Mouse (Mus musculus): ENCODE measurements around the gene Celf2.

The Celf2 gene

DNA sequence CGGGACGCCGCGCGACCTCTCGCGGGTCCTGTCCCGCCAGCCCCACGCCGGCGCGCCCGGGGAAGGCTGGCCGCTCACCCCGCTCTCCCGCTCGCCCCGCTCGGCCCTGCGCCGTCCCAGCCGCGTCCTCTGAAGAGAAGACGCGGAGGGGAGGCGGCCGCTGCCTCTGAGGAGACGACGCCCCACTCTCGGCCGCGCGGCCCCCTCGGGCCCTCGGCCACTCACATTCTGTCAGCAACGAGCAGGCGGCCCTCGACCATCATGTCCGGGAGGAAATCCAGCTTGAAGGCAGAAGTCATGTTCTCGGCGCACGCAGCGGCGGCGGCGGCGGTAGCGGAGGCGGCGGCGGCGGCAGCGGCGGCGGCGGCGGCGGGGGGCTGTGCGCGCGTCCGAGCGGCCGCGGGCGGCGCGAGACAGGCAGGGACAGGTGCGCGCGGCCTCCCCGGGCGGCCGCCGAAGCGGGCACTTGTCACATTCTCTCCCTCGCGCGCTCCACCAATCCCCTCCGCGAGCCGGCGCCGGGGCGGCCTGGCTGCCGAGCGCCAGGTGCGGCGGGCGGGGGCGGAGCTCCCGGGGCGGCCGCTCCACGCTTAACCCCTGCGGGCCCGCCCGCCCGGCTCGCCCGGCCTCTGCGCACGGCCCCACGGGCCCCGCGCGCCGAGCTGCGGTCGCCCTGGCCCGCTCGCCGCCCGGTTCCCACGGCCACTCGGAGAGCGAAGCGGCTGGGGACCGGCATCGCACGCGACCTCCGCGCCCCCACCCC is 637.1 kb downstream of the Celf2 start:
- DNase-seq (ENCODE audit: low read depth, low spot score) = no peak

DNA sequence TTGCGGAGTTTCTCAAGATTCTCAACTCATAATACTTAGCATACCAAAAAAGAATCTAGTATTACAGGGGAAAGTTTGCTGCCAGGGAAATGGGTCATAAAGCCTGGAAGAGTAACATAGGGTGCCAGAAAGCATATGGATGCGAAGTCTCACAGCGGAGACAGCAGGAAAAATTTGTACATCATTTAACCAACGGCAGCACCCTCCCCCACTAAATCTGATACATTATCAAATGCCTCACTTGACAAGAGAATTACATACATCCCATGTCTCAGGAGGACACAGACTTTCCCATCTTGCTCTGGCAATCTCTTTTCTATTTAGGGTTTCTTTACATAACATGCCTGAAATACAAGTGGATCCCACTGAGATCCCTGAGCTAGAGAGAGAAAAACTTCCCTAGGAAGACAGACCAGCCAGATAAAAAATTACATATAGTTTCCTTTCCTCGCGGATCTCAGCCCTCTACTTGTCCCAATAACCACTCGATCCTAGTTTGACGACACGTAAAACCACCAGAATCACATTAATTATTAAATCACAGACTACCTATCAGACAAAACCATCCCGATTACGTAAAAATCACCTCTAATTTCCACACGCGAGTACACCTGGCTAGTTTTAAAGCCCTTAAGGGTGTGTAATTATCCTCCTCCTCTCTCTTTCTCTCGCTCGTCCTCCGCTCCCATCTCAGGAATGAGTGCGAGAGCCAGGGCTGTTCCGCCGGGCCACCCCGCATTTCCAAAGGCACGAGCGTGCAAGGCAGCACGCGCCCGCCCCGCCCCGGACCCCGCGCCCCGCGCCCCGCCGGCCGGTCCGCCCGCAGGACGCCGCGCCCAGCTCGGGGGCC is 637.9 kb downstream of the Celf2 start:
- no peak for DNase-seq (ENCODE audit: low read depth, low spot score)

DNA sequence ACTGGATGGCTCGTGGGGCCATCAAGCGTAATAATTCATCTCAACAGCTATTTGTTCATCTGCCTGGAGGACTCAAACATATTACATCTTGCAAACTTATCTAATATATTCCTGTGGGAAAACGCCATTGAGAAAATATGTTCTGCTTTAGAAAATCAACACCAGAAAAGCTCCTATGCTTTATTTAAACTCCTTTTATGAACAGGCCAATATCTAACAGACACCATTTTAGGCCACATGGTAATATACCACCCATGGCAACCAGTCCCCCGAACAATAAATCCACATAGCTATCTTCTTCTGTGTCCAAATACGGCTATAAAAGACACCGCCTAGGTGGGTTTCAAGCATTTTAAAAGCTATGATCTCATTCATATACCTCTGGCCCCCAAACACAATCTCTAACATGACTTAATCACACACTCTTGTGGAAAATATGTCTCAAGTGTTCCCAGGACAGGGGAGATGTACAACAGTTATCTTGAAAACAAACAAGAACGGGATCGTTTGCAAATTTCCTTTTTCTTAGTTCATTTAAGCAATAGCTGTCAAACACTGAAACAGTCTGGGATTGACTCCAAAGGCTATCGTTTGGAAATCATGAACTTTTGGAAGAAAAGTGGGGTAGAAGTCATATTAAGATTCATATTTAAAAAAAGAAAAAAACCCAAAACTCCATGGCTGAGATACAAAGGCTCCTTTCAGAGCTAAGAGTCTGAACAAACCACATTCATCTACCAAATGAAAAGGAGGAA is 639.2 kb downstream of the Celf2 start:
- no peak for DNase-seq (ENCODE audit: low read depth, low spot score)

DNA sequence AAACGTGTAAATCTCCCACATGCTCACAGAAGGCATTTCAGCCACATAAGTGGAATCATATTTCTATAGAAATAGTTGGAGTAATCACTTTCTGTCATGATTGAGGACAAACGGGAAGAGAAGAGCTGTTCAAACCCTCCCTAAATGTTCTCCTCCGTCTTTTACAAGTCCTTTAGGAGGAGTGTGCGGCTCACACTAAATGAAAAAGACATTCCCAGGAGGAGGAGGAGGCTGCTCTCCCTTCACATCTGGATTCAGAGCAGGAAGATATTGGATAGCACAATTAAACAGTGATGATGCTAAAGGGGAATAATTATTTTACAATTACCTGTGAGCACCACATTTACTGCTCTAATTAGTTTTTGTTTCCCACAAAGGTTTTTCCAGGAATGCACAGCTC is 642.1 kb downstream of the Celf2 start:
- DNase-seq (ENCODE audit: low read depth, low spot score) = no peak

DNA sequence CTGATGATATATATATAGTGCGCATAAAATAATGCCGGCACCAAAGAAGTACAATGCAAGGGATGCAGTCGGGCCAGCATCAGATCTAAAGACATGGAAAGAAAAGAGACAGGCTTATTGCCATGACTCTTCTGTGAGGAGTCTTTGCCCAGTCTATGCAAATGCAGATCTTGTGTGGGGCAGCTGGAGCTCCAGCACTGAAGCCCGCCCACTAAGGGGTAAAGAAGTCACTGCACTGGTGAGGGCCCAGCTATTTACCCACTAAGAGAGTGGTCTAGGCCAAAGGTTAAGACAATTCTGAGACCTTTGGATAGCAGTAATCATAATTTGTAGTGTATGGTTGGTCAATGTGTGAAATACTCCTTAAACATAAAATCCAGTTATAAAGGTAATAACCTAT is 643.6 kb downstream of the Celf2 start:
- no peak for DNase-seq (ENCODE audit: low read depth, low spot score)

DNA sequence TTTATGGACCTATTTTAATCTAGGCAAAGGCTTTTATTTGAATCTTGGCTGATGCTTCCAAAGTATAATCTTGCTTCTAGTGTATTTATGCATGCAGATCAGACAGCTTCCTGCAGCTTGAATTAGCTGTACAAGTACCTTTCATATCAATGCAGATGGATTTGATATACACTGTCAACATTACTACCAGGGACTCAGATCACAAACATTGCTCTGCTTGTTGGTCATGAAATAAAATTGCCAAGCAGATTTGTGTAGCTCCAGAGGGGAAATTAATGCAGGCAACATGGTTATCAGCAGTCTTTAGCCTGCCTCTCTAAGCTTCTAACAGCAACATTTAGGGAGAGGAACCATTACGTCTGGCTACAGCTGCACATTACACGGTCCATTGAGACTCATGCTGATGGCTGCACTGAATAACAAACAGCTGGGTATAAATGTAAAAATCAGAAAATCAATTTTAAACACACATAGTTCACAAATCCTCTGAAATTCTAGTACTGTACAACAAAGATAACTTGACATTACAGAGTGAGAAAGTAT is 659.2 kb downstream of the Celf2 start:
- DNase-seq (ENCODE audit: low read depth, low spot score) = no peak

DNA sequence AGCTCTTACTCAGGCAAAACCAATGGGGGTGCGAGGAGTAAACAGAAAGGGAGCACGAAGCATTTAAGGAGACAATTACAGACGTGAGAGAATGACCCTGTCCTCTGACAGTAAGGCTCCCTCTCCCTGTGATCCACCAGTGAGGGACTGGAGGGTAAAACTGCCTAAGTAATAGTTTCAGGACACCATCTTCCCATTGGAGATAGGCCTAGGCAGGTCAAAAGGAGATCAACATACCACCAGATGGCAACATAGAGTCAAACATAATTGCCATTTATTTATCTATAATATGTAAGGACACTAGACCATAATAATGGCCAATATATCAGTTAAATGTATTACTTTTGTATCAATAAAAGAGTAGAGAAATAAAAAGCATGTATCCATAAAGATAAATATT is 660.0 kb downstream of the Celf2 start:
- DNase-seq (ENCODE audit: low read depth, low spot score) = no peak

DNA sequence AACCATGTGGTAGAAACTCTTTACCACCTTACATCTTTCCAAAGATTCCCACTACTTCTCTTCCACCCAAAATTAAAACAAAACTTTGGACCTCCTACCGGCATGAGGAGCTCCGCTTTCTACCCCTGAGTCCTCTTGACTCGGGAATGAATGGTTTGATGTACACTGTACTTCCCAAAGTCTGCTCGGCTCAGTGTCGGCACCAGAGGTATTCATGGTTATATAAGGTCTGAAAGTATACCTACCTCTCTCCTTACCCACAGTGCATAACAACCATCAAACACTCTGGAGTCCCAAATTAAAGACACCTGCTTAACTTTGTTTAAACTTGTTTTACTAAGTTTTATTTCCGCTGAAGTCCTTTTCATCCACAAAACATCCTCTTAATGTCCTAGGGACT is 679.3 kb downstream of the Celf2 start:
- DNase-seq (ENCODE audit: low read depth, low spot score) = no peak

DNA sequence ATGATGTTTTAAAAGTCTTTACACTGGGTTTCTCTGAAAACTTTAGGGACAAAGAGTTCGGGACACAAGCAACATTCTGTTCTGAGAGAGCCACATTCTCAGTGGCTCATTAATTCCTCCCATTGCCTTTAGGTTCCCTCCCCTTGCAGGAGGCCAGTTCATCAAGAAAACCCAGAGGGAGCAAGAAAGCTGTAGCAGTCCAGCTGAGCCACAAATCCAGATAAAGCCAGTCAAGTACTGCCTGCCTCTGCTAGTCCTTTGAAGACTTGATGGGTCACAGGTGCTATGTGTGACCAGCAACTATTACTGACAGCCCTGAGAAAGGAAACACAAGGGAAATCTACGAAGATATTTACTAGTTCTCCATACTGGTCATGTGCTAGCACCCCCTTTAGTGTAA is 681.8 kb downstream of the Celf2 start:
- no peak for DNase-seq (ENCODE audit: low read depth, low spot score)

DNA sequence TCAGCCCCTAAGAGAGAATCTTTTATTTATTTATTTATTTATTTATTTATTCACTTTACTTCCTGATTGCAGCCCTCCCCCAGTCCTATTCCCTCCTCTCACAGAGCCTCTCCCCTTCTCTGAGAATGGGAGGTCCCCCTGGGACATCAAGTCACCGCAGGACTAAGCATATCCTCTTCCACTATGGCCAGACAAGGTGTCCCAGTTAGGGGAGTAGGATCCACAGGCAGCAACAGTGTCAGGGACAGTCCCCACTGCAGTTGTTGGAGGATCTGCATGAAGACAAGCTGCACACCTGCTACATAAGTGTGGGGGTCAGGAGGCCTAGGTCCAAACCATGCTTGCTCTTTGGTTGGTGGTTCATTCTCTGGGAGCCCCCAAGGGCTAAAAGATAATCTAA is 686.3 kb downstream of the Celf2 start:
- no peak for DNase-seq (ENCODE audit: low read depth, low spot score)

DNA sequence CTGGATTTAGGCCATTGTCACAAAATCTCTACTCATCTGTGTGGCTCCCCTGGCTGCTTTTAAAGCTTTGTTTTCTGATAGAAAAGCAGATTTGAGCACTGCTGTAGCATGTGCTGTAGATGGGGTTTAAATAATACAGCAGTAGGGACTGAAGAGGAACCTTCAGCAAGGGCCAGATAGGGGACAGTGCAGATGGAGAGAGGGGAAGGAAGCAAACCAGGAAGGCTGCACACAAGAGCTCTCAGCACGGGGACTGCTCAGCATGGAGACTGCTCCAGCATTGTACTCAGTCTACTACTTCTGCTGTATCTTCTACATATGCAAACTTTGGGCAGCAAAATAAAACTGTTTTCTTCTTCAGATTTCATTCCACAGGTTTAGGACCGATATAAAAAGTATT is 687.8 kb downstream of the Celf2 start:
- no peak for DNase-seq (ENCODE audit: low read depth, low spot score)

DNA sequence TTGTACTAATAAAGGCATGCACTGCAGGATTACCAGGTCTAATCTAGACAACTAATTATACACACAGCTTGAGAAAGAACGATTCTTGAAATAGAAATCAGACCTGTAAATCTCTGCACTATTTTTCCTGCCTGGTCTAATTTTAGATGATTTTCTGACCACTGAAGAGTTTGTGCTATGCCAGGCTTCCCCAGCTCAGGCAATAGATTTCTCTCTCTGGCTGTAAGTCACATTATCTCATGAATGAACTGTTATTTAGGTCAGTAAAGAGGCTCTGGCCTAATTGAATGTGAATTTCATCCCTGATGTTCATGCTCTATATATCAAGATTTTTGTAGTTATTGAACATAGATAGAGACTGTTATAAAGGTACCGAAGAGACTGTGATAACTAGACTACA is 694.1 kb downstream of the Celf2 start:
- DNase-seq (ENCODE audit: low read depth, low spot score) = no peak

DNA sequence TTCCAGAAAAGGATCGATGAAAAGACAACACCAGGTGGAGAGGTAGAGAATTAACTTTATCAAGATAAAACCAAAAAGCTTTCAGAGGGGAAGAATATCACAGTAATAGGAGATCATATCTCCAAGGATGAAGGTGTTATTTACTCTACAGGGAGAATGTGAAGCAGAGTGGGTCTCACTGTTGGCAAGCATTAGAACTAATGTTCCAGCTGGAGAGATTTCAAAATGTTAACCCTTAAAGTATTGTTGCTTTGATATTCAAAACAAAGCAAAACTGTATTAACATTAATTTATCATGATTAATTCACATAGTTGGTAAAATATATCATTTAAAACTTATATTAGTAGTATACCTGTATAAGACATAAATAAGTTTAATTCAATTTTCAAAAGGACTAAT is 700.6 kb downstream of the Celf2 start:
- no peak for DNase-seq (ENCODE audit: low read depth, low spot score)

DNA sequence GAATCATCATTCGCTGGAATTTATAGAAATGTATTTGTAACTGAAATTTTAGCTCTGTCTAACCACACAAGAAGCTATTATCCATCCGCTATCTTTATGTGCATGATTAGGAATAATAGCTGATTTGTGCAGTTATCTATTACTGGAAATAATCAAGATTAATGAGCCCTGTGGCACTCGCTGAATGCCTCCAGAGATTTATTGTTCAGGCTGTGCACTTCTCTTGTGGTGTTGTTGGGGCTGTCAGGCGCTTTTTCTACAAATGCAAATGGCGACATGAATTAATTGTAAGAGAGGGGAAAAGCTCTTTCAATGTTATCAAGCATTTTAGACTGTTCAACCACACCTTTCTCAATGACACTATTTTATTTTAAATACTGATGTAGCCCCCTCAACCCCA is 712.6 kb downstream of the Celf2 start:
- DNase-seq (ENCODE audit: low read depth, low spot score) = no peak

DNA sequence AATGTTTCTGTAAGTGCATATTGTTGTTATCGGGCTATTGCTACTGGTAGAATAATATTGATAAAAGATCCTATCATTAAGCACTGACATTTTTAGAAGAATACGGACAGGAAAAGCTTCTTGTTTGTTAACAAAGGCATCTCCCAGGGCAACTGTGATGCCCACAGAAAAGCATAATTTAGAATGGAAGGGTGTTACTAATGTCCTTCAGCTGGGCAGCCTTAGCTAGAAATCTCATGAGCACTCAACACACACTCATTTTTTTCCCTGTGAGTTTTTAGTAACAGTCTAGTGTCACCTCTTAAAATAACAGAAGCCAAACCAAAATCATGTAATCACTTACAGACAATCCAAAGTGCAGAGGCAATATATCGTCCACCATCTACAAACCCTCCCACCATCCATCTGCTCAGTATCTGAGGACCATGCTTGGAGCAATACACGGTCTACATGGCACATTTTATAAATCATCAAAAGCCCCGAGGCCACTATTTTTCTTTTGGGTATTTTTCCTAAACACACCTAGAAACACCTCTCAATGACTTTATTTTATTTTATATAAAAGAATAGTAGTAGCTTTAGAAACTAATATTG is 713.3 kb downstream of the Celf2 start:
- DNase-seq (ENCODE audit: low read depth, low spot score) = no peak

DNA sequence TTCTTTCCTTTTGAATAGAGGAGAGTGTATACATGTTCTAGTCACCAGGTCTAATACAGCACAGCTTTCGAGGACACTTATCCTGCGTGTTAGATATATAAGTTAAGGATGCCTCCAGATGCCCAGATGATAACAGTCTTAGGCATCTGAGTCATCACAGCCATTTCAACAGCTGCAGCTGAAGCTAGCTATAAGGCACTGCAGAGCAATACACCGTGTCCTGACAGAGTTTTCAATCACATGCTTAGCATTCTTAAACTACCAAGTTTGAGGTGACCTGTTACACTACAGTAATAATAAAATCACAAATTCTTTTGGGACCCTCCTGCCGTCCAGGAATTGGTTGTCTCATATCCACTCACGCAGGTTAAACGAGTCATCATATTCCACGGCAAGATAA is 714.5 kb downstream of the Celf2 start:
- no peak for DNase-seq (ENCODE audit: low read depth, low spot score)

DNA sequence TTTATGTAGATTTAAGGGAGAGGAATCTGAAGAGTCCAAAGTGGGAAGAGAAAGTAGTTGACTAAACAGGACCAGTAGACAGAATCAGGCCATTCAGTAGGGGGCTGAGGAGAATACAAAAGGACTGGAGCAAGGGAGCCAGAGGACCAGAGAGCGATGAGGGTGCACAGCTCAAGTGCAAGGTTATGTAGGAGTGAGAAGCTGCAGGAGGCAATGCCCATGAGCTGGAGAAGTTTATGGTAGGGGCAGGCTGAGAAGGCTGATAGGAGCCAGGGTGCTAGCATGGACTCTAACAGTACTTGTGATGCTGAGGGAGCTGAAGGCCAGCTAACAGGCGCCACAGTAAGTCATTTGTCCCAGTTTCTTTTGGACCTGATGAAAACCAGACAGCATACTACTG is 718.5 kb downstream of the Celf2 start:
- DNase-seq (ENCODE audit: low read depth, low spot score) = no peak

DNA sequence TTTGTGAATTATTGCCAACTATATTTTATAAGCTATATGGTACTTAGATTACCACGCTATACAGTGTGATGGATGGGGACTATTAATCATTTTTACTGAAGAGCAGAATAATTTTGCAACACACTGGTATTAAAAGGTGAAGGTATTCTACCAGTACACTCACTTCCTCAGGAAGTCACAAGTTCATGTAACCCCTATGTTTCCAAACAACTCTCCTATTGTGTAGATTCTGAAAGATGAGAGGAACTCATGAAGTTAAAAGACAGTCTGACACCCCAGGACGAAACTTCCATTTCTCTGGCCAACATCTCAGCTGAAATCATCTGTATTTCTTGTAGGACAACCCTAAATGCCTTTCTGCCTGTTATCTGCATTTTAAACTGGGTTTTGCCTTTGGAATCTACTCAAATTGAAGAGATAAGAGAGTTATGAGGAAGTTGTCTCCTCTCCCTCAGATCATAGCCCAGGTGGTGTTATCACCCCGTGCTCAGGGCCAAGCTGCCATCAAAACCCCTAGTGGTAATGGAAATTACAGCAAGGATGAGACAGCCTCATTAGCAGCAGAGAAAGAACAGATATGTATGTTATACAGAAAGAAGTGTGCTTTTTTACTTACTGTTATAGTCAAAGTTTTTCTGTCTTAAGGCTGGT is 722.7 kb downstream of the Celf2 start:
- no peak for DNase-seq (ENCODE audit: low read depth, low spot score)

DNA sequence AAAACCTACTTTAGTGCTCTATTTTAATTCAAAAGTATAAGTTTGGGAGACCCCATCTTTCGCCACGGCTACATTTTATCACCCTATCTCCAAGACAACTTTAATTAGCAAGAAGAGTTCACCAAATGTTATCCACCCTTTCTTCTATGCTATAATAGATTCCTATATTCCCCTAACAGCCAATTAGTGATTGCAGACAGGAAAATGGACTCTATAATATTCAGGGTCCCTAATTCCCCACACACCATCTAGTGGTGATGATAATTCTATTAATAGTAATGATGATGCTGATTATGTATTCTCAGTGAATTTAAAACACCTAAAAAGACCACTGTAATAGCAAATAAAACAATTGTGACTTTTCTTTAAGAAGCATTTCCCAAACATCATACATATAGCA is 739.1 kb downstream of the Celf2 start:
- no peak for DNase-seq (ENCODE audit: low read depth, low spot score)

DNA sequence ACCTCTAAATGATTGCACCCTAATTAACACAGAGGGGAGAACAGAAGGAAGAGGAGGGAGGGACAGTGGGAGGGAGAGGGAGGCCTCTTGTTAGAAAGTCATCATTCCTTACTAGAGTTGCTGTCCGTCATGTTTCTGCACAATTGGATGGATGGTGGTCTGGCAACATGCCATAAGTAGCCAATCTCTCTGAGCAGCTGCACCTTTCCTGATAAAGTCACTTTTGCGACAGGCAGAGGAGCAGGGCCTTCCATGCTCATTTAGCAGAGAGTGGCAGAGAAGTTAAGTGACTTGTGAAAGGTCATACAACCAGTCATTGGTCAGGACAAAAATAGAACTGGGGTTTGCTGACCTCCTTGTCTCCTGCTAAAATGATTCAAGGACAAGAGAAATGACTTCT is 747.0 kb downstream of the Celf2 start:
- no peak for DNase-seq (ENCODE audit: low read depth, low spot score)

DNA sequence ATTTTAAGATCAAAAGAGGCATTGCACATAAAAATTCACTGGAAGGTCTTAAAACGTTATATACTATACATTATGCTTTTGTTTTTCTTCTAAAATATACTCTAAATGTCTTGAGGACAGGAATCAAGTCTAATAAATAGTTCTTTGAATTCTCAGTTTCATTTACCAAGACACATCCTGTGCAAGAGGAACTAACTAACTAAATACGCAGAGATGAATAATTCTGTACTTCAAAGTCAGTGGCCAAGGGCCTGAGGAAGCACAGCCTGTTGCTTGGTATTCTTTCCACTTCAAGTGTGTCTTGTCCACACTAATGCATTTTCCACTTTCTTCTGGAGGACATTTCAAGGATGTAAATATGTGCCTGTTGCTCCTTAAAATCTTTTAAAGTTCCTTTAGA is 766.2 kb downstream of the Celf2 start:
- DNase-seq (ENCODE audit: low read depth, low spot score) = no peak
